Mouse (Mus musculus): ENCODE measurements at regions not wholly inside any gene's neighbourhood (a gene's known extent, or its start where the extent isn't known, plus 50 kb on each side); places are given as distances from the start of the nearest gene placed in this dataset.

DNA sequence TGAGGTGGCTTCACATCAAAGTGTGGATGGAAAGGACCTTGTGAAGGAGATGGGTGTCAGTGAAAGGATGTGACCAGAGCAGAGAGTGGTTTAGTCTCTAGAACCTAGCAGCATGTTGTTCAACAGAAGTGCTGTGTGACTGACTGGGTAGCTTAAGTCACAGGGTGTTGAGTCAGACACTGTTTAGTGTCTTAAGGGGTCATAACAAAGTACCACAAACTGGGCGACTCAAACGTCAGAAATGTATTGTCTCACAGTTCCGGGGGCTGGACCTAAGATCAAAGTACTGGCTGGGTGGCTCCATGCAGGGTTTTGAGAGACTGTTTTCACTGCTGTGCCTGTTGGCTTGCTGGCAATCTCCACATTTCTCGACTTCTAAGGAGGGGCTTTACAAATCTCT lies 68.1 kb upstream of the Gadd45a start:
- Histone ChIP-seq H3K9ac (ENCODE audit: low read depth, low read length) (no peak overlapping the region), H3K27me3 (ENCODE audit: control insufficient read depth, insufficient read depth, low read length) (no peaks in the 10 kb centered on the region), H3K4me3 (ENCODE audit: low read length) (no peak overlapping the region), H3K4me2 (replicated peaks; ENCODE audit: low read depth, low read length) (no peak overlapping the region), H3K4me1 (ENCODE audit: control insufficient read depth, insufficient read depth, low read length) (peaks cover 5% of the 10 kb centered on the region), H3K36me3 (ENCODE audit: control insufficient read depth, insufficient read depth, low read length) (no peaks in the 10 kb centered on the region), H3K9me3 (ENCODE audit: control insufficient read depth, low read length) (no peaks in the 10 kb centered on the region), H3K27ac (ENCODE audit: low read depth, low read length) (no peak overlapping the region)
- 5% methylated on average over 4 of the region's 4 CpGs for WGBS
- ATAC-seq (ENCODE audit: low FRiP score, low TSS enrichment): no peak

DNA sequence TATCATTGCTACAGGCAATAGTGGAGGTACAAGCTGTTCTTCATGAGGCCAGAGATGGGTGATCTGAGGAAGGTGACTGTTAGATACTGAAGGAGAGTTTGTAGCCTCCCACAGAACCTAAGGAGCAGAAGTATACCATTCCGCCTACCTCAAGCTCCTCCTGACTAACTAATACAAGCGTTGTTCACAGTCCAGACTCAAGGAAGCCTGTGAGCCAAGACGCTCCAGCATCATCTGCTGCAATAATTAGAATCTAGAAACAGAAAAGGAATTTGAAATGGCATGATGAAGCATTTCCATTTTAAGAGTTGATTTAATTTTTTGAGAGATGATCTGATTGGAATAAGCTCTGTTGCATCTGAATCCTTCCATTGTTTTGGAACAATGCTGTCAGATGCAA lies 66.9 kb upstream of the Gadd45a start:
- Histone ChIP-seq H3K4me3 (ENCODE audit: low read length) (no peak overlapping the region), H3K27ac (ENCODE audit: low read depth, low read length) (no peak overlapping the region), H3K36me3 (ENCODE audit: control insufficient read depth, insufficient read depth, low read length) (no peaks in the 10 kb centered on the region), H3K4me2 (replicated peaks; ENCODE audit: low read depth, low read length) (no peak overlapping the region), H3K4me1 (ENCODE audit: control insufficient read depth, insufficient read depth, low read length) (peaks cover 5% of the 10 kb centered on the region), H3K9ac (ENCODE audit: low read depth, low read length) (no peak overlapping the region), H3K27me3 (ENCODE audit: control insufficient read depth, insufficient read depth, low read length) (no peaks in the 10 kb centered on the region), H3K9me3 (ENCODE audit: control insufficient read depth, low read length) (no peaks in the 10 kb centered on the region)
- 93% methylated on average over 3 of the region's 3 CpGs for WGBS
- ATAC-seq (ENCODE audit: low FRiP score, low TSS enrichment): no peak

DNA sequence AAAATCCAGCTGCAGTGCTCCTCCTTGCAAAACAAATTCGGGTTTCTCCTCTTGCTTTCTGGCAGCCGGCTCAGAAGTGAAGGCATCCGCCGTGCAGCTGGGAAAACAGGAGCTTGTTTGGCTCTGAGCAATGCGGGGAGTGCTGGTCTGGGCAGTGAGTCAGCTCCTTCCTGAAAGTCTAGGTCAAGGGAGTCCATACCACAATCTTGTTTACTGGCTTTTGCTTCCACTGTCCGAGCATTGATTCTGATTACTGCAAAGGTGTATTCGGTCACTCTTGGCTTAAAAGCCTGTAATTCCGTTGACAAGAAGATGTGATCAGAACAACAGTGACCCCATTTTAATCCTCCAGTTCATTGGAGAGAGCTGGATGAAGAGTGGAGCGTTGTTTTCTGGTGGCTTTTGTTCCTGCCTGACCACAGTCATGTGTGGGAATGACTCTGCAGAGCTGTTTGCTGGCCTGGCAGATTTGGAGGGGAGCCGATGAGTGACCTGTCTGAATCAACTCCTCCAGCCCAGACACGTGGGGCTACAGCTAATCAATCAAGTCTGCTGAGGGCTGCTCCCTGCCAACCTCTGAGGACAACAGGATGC lies 65.4 kb upstream of the Gadd45a start:
- peak; percentile 78; the same call in 1 of the 2 replicates for ATAC-seq (ENCODE audit: low FRiP score, low TSS enrichment)
- Histone ChIP-seq H3K27me3 (ENCODE audit: control insufficient read depth, insufficient read depth, low read length) (no peaks in the 10 kb centered on the region), H3K27ac (ENCODE audit: low read depth, low read length) (no peak overlapping the region), H3K4me2 (replicated peaks; ENCODE audit: low read depth, low read length) (peak overlapping the region; percentile 12; the same call in 1 of the 2 replicates), H3K9me3 (ENCODE audit: control insufficient read depth, low read length) (no peaks in the 10 kb centered on the region), H3K4me1 (ENCODE audit: control insufficient read depth, insufficient read depth, low read length) (peaks cover 5% of the 10 kb centered on the region), H3K36me3 (ENCODE audit: control insufficient read depth, insufficient read depth, low read length) (no peaks in the 10 kb centered on the region), H3K4me3 (ENCODE audit: low read length) (no peak overlapping the region), H3K9ac (ENCODE audit: low read depth, low read length) (no peak overlapping the region)
- WGBS: 32% methylated on average over 11 of the region's 11 CpGs

DNA sequence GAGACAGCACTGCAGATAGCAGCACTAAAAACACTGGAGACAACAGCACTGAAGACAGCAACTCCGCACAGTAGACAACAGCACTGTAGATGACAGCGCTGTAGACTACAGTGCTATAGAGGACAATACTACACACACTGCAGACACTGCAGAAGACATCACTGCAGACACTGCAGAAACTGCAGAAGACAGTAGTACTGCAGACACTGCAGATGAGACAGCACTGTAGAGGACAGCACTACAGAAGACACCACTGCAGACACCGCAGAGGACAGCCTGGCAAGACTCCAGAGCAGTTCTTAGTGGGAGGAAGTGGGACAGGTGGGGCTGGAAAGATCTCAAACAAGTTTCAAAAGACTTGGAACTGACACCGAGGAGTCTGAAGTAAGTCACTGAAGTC lies 64.8 kb upstream of the Gadd45a start:
- Histone ChIP-seq H3K4me3 (ENCODE audit: low read length) (no peak overlapping the region), H3K4me2 (replicated peaks; ENCODE audit: low read depth, low read length) (peak overlapping the region; percentile 12; the same call in 1 of the 2 replicates), H3K36me3 (ENCODE audit: control insufficient read depth, insufficient read depth, low read length) (no peaks in the 10 kb centered on the region), H3K27ac (ENCODE audit: low read depth, low read length) (no peak overlapping the region), H3K27me3 (ENCODE audit: control insufficient read depth, insufficient read depth, low read length) (no peaks in the 10 kb centered on the region), H3K9me3 (ENCODE audit: control insufficient read depth, low read length) (no peaks in the 10 kb centered on the region), H3K9ac (ENCODE audit: low read depth, low read length) (no peak overlapping the region), H3K4me1 (ENCODE audit: control insufficient read depth, insufficient read depth, low read length) (peaks cover 5% of the 10 kb centered on the region)
- 83% methylated on average over 4 of the region's 4 CpGs for WGBS
- ATAC-seq (ENCODE audit: low FRiP score, low TSS enrichment): 0 out of 2 replicates have a peak, but pooled peaks have one; percentile 20

DNA sequence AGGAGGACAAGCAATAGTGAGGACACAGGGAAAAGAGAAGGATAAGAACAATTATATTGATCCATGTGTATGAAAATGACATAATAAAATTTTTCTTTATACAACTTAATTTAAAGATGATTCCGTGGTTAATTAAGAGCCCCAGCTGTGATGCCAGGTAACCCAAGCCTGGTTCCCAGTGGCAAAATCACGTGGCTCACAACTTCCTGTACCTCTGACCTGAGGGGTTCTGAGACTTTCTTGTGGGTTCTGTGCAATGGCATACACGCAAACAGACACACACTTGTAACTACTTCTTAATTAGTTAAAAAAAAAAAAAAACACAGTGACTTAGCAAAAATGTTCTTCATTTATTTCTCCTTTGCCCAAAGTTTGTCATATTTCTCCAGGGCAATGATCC lies 57.2 kb upstream of the Gadd45a start:
- Histone ChIP-seq H3K4me3 (ENCODE audit: low read length) (no peak overlapping the region), H3K4me1 (ENCODE audit: control insufficient read depth, insufficient read depth, low read length) (no peaks in the 10 kb centered on the region), H3K9me3 (ENCODE audit: control insufficient read depth, low read length) (no peaks in the 10 kb centered on the region), H3K36me3 (ENCODE audit: control insufficient read depth, insufficient read depth, low read length) (no peaks in the 10 kb centered on the region), H3K9ac (ENCODE audit: low read depth, low read length) (no peak overlapping the region), H3K27me3 (ENCODE audit: control insufficient read depth, insufficient read depth, low read length) (no peaks in the 10 kb centered on the region), H3K27ac (ENCODE audit: low read depth, low read length) (no peak overlapping the region), H3K4me2 (replicated peaks; ENCODE audit: low read depth, low read length) (no peak overlapping the region)
- 79% methylated on average over 3 of the region's 3 CpGs for WGBS
- no peak for ATAC-seq (ENCODE audit: low FRiP score, low TSS enrichment)

DNA sequence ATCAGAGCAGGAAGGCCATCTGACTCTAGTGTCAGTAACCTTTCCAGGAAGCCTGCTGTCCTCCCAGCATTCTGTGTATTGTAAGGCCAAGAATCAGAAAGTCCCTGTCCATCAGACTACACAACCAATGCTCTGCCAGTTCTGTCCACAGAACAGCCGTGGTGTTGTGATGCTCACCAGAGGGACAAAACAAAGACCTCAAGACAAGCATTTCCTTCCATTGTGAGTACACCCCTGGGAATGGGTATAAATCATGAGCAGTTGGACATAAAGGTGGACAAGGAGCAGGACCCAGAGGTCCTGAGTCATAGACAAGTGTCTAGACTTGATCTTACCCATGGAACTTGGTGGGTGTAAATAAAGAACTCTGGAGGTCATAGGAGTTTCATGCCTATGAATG lies 55.9 kb upstream of the Gadd45a start:
- no peaks in the 10 kb centered on the region for H3K27me3 ChIP-seq (ENCODE audit: control insufficient read depth, insufficient read depth, low read length)
- H3K4me2 ChIP-seq (replicated peaks; ENCODE audit: low read depth, low read length): no peak overlapping the region
- 58% methylated on average over 1 of the region's 1 CpGs for WGBS
- H3K9me3 ChIP-seq (ENCODE audit: control insufficient read depth, low read length): no peaks in the 10 kb centered on the region
- no peak for ATAC-seq (ENCODE audit: low FRiP score, low TSS enrichment)
- H3K9ac ChIP-seq (ENCODE audit: low read depth, low read length): no peak overlapping the region
- no peaks in the 10 kb centered on the region for H3K4me1 ChIP-seq (ENCODE audit: control insufficient read depth, insufficient read depth, low read length)
- H3K27ac ChIP-seq (ENCODE audit: low read depth, low read length): no peak overlapping the region
- no peak overlapping the region for H3K4me3 ChIP-seq (ENCODE audit: low read length)
- no peaks in the 10 kb centered on the region for H3K36me3 ChIP-seq (ENCODE audit: control insufficient read depth, insufficient read depth, low read length)

DNA sequence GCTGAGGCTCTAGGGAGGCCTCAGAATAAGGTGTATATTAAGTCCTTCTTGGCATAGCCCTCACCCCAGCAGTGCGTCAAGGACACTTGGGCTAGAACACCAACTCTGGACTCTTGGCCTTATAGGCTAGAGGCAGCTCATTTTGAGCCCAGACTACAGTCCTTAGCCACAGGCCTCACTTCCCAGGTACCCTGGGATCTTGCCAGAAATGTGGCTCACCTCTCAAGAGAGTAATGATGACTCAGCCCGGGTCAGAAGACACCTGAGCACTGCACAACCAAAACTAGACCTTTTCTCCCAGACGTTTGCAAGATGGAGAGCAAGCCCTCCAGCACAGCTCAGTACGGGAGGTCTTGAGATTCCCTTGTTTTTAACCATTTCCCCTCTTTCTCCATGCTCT lies 52.9 kb upstream of the Gadd45a start:
- Histone ChIP-seq H3K9me3 (ENCODE audit: control insufficient read depth, low read length) (no peaks in the 10 kb centered on the region), H3K4me1 (ENCODE audit: control insufficient read depth, insufficient read depth, low read length) (no peaks in the 10 kb centered on the region), H3K27ac (ENCODE audit: low read depth, low read length) (no peak overlapping the region), H3K27me3 (ENCODE audit: control insufficient read depth, insufficient read depth, low read length) (no peaks in the 10 kb centered on the region), H3K9ac (ENCODE audit: low read depth, low read length) (no peak overlapping the region), H3K36me3 (ENCODE audit: control insufficient read depth, insufficient read depth, low read length) (no peaks in the 10 kb centered on the region), H3K4me3 (ENCODE audit: low read length) (no peak overlapping the region), H3K4me2 (replicated peaks; ENCODE audit: low read depth, low read length) (no peak overlapping the region)
- WGBS: 84% methylated on average over 4 of the region's 4 CpGs
- ATAC-seq (ENCODE audit: low FRiP score, low TSS enrichment): no peak

DNA sequence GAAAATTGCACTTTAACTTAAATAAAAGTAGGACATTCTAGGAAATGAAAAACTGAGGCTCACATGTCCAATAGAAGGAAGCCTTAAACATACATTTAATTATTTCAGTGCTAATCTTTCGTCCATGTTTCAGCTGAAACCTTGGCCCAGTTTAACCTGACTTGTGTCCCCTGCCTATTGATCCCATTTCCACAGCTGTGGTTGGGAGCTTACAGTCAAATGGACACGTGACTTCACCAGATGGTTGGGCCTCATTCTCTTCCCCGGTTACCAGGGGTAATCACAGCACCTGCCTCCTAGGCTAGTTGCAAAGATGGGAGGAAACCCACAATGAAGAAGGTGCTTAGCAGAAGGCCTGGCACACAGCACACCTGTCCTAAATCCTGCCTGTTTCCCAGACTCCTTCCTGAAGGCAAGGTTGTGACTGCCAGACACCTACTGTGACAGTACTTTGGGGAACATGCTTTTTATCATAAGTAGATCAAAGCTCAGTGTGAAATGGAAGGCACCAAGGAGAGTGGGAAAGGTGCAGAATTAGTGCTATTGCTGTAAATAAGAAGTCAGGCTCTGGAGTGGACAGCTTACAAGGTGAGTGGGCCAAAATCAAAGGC lies 52.4 kb upstream of the Gadd45a start:
- Histone ChIP-seq H3K36me3 (ENCODE audit: control insufficient read depth, insufficient read depth, low read length) (no peaks in the 10 kb centered on the region), H3K4me3 (ENCODE audit: low read length) (no peak overlapping the region), H3K4me1 (ENCODE audit: control insufficient read depth, insufficient read depth, low read length) (no peaks in the 10 kb centered on the region), H3K27ac (ENCODE audit: low read depth, low read length) (no peak overlapping the region), H3K27me3 (ENCODE audit: control insufficient read depth, insufficient read depth, low read length) (no peaks in the 10 kb centered on the region), H3K4me2 (replicated peaks; ENCODE audit: low read depth, low read length) (no peak overlapping the region), H3K9ac (ENCODE audit: low read depth, low read length) (no peak overlapping the region), H3K9me3 (ENCODE audit: control insufficient read depth, low read length) (no peaks in the 10 kb centered on the region)
- 78% methylated on average over 3 of the region's 3 CpGs for WGBS
- ATAC-seq (ENCODE audit: low FRiP score, low TSS enrichment): no peak

DNA sequence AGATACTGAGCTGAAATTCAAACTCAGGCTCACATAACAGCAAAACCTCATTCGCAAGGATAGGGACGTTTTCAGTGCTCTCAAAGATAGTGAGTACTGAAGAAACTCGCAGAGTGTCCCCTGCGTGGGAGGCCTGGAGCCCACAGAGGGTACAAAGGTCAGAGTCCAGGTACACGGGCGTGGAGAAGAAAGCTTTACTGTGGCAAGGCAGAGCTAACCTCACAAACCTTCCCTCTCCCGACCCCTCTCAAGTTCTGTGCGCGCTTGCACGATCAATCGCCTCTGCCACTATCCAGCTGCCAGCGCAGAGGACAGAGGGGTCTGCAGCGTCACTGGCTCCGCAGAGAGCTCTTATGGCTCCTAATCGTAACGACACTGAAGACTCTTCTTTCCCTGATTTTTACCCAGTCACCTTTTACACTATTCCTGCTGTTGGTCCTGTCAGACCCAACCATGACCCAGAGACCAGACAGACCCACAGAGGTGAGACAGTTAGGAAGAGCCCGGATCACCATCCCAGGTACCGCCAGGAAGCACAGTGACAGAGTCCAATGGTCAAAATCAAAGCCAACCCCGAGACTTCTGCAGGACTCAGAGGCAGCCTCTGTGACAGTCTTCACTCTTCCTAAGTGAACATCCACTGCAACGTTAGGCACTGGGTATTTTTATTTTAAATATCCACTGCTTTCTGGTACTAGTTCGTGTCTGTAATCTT lies 51.6 kb upstream of the Gadd45a start:
- Histone ChIP-seq H3K27ac (ENCODE audit: low read depth, low read length) (no peak overlapping the region), H3K9ac (ENCODE audit: low read depth, low read length) (no peak overlapping the region), H3K36me3 (ENCODE audit: control insufficient read depth, insufficient read depth, low read length) (no peaks in the 10 kb centered on the region), H3K4me2 (replicated peaks; ENCODE audit: low read depth, low read length) (no peak overlapping the region), H3K4me1 (ENCODE audit: control insufficient read depth, insufficient read depth, low read length) (no peaks in the 10 kb centered on the region), H3K4me3 (ENCODE audit: low read length) (no peak overlapping the region), H3K9me3 (ENCODE audit: control insufficient read depth, low read length) (no peaks in the 10 kb centered on the region), H3K27me3 (ENCODE audit: control insufficient read depth, insufficient read depth, low read length) (no peaks in the 10 kb centered on the region)
- ATAC-seq (ENCODE audit: low FRiP score, low TSS enrichment): no peak
- WGBS: 52% methylated on average over 21 of the region's 21 CpGs

Measured in kidney, embryonic 14.5 days (tissue).